Mouse (Mus musculus): Measurements from ENCODE around the gene Dclk2. TPM values are rescaled to one million over a fixed set of nuclear protein-coding genes. Genes with fewer than 3 reads are reported as not detected.
A peak's percentile ranks its signal among the peaks of the same experiment; 100 is the strongest.

The Dclk2 gene
- 190 and 227 TPM in 2 replicates for polyA plus RNA-seq (2012; rRNA removed)

GRCm38 (mm10) chr3:86920343-86921083 lies at the start of gene Dclk2:
TSS of gene Dclk2 (minus strand) at chr3:86920852.
- peak; percentile 94 for TF ChIP-seq POLR2A (IDR thresholded peaks at IDR 0.05; ENCODE audit: borderline replicate concordance, extremely low read depth, insufficient read depth, insufficient read length, poor library complexity, severe bottlenecking)
- no peak for TF ChIP-seq CTCF (IDR thresholded peaks at IDR 0.05; ENCODE audit: borderline replicate concordance, extremely low read depth, insufficient read depth, insufficient read length)

GRCm38 (mm10) chr3:86962665-86963435 lies 42.2 kb upstream of the Dclk2 start:
- TF ChIP-seq POLR2A (IDR thresholded peaks at IDR 0.05; ENCODE audit: borderline replicate concordance, extremely low read depth, insufficient read depth, insufficient read length, poor library complexity, severe bottlenecking) (no peak), CTCF (IDR thresholded peaks at IDR 0.05; ENCODE audit: borderline replicate concordance, extremely low read depth, insufficient read depth, insufficient read length) (no peak)
- DNase-seq (ENCODE audit: low read depth), result peak; percentile 9

More at GRCm38 (mm10) chr3:86920343-86921083, at the start of gene Dclk2:
- DNase-seq (ENCODE audit: low read depth), result peak; percentile 96

- TF ChIP-seq POLR2A (IDR thresholded peaks at IDR 0.05; ENCODE audit: borderline replicate concordance, extremely low read depth, insufficient read depth, insufficient read length, poor library complexity, severe bottlenecking) (no peak), CTCF (IDR thresholded peaks at IDR 0.05; ENCODE audit: borderline replicate concordance, extremely low read depth, insufficient read depth, insufficient read length) (no peak)
- DNase-seq (ENCODE audit: low read depth), result no peak
Measured at GRCm38 (mm10) chr3:86961395-86961669, 40.7 kb upstream of the Dclk2 start.

GRCm38 (mm10) chr3:86960656-86961394 lies 40.2 kb upstream of the Dclk2 start:
- DNase-seq (ENCODE audit: low read depth), result no peak
- TF ChIP-seq CTCF (IDR thresholded peaks at IDR 0.05; ENCODE audit: borderline replicate concordance, extremely low read depth, insufficient read depth, insufficient read length) (no peak), POLR2A (IDR thresholded peaks at IDR 0.05; ENCODE audit: borderline replicate concordance, extremely low read depth, insufficient read depth, insufficient read length, poor library complexity, severe bottlenecking) (no peak)

- DNase-seq (ENCODE audit: low read depth), result no peak
- TF ChIP-seq CTCF (IDR thresholded peaks at IDR 0.05; ENCODE audit: borderline replicate concordance, extremely low read depth, insufficient read depth, insufficient read length), result no peak
- TF ChIP-seq POLR2A (IDR thresholded peaks at IDR 0.05; ENCODE audit: borderline replicate concordance, extremely low read depth, insufficient read depth, insufficient read length, poor library complexity, severe bottlenecking), result no peak
Measured at GRCm38 (mm10) chr3:86959088-86959487, 38.4 kb upstream of the Dclk2 start.

- no peak for TF ChIP-seq POLR2A (IDR thresholded peaks at IDR 0.05; ENCODE audit: borderline replicate concordance, extremely low read depth, insufficient read depth, insufficient read length, poor library complexity, severe bottlenecking)
- no peak for TF ChIP-seq CTCF (IDR thresholded peaks at IDR 0.05; ENCODE audit: borderline replicate concordance, extremely low read depth, insufficient read depth, insufficient read length)
- no peak for DNase-seq (ENCODE audit: low read depth)
Measured at GRCm38 (mm10) chr3:86955376-86955775, 34.7 kb upstream of the Dclk2 start.

GRCm38 (mm10) chr3:86954521-86954920 lies 33.9 kb upstream of the Dclk2 start:
- TF ChIP-seq POLR2A (IDR thresholded peaks at IDR 0.05; ENCODE audit: borderline replicate concordance, extremely low read depth, insufficient read depth, insufficient read length, poor library complexity, severe bottlenecking) (no peak), CTCF (IDR thresholded peaks at IDR 0.05; ENCODE audit: borderline replicate concordance, extremely low read depth, insufficient read depth, insufficient read length) (no peak)
- DNase-seq (ENCODE audit: low read depth), result no peak

- DNase-seq (ENCODE audit: low read depth), result no peak
- TF ChIP-seq POLR2A (IDR thresholded peaks at IDR 0.05; ENCODE audit: borderline replicate concordance, extremely low read depth, insufficient read depth, insufficient read length, poor library complexity, severe bottlenecking) (no peak), CTCF (IDR thresholded peaks at IDR 0.05; ENCODE audit: borderline replicate concordance, extremely low read depth, insufficient read depth, insufficient read length) (peak; percentile 24; the same call in 1 of the 2 replicates)
Measured at GRCm38 (mm10) chr3:86953819-86954218, 33.2 kb upstream of the Dclk2 start.

- no peak for DNase-seq (ENCODE audit: low read depth)
- no peak for TF ChIP-seq CTCF (IDR thresholded peaks at IDR 0.05; ENCODE audit: borderline replicate concordance, extremely low read depth, insufficient read depth, insufficient read length)
- TF ChIP-seq POLR2A (IDR thresholded peaks at IDR 0.05; ENCODE audit: borderline replicate concordance, extremely low read depth, insufficient read depth, insufficient read length, poor library complexity, severe bottlenecking), result no peak
Measured at GRCm38 (mm10) chr3:86950652-86951051, 30.0 kb upstream of the Dclk2 start.

GRCm38 (mm10) chr3:86936254-86936836 lies 15.7 kb upstream of the Dclk2 start:
- DNase-seq (ENCODE audit: low read depth), result peak; percentile 96
- TF ChIP-seq CTCF (IDR thresholded peaks at IDR 0.05; ENCODE audit: borderline replicate concordance, extremely low read depth, insufficient read depth, insufficient read length), result no peak
- TF ChIP-seq POLR2A (IDR thresholded peaks at IDR 0.05; ENCODE audit: borderline replicate concordance, extremely low read depth, insufficient read depth, insufficient read length, poor library complexity, severe bottlenecking), result no peak

GRCm38 (mm10) chr3:86933446-86933845 lies 12.8 kb upstream of the Dclk2 start:
- TF ChIP-seq POLR2A (IDR thresholded peaks at IDR 0.05; ENCODE audit: borderline replicate concordance, extremely low read depth, insufficient read depth, insufficient read length, poor library complexity, severe bottlenecking) (no peak), CTCF (IDR thresholded peaks at IDR 0.05; ENCODE audit: borderline replicate concordance, extremely low read depth, insufficient read depth, insufficient read length) (no peak)
- no peak for DNase-seq (ENCODE audit: low read depth)

Measured in brain, embryonic 14.5 days (tissue).